Mouse (Mus musculus) c-Kit-positive CD71-positive TER-119-negative erythroid progenitor cells, embryonic 14.5 days (primary cell): ENCODE data around the gene Cyfip1.
"Not testable (repeated sequence)": the region's sequence is repeated elsewhere in the genome, so short reads cannot be mapped to it uniquely, and the experiment has no call there.

ENCODE experiments used
- DNase-seq: peaks from one replicate; pipeline ENCODE4 v3.0.0-alpha.2; 2013; ENCODE audit warnings: low read depth

The Cyfip1 gene

GRCm38 (mm10) chr7:55865044-55865443, 23.5 kb downstream of the Cyfip1 start:
- no peak for DNase-seq

DNA sequence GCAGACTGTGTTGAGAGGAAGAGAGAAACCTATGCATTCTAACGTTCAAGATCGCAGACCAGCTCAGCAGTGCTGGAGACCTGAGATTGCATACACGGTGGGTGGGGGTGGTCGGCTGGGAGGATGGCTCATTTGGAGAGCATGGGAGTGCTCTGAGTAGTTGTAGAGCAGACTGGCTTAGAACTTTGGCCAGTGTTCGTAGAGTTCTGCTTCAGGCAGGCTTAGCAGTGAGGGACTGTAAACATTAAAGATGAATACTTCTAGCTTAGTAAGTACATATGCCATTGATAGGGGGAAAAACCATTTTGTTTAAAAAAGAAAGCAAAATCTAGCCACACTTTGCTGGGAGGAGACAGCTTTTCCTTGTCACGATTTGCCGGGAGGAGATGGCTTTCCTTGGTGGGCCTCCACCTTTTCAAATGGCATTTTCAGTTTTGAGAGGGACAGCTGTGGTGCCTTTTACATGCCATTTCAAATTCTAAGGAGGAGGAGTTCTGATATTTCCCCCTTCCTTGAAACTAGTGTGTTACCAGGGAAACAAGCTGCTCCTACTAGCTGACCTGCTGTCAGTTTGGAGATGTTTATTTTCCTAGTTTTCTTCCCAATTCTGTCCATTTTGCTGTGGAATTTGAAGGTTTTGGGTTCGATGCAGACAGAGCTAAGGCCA, 24.3 kb downstream of the Cyfip1 start:
- no peak for DNase-seq

DNA sequence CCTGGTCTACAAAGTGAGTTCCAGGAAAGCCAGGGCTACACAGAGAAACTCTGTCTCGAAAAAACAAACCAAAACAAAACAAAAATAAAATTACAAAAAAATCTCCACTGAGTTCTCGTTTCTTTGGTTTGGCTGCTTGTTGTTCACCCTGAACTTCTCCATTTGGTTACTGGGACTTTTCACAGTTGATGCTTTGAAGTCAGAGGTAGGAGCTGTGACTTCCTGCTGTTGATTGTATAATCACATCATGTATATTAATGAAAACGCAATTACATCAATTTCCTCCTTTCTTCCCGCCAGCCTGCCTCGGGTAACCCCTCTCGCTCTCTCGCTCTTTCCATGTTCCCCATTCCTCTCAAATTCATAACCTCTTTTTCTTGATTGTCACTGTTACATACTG, 26.7 kb downstream of the Cyfip1 start:
- DNase-seq = no peak

DNA sequence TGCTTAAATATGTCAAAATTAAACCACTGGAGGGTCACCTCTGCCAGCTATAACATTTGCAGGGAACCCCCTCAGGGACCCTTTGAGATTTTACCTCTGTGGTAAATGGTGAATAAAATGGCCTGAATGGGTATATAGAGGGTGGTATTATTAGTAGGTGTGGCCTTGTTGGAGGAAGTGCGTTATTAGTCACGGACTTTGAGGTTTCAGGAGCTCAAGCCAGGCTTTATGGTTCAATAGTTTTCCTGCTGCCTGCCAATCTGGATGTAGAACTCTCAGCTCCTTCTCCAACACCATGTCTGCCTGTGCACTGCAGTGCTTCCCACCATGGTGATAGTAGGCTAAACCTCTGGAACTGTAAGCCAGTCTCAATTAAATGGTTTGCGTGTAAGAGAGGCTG, 27.7 kb downstream of the Cyfip1 start:
- DNase-seq = no peak

GRCm38 (mm10) chr7:55870340-55871020, 28.9 kb downstream of the Cyfip1 start:
- DNase-seq = no peak

DNA sequence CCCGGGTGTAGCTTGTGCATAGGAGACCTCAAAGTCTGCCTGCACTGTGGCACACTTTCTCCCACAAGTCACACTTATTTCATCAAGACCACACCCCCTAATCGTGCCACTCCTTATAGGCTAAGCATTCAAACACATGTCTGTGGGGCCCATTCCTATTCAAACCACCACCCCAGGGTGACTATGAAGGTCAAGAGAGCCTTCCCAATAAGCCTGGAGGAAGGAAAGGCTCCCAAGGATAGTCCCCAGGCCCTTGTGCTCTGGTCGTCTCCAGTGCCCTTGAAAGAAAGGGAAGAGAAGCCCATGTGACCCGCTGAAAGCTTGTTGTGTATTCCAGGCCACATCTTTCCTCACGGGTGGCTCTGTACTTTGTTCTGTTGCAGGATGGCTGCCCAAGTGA, 29.9 kb downstream of the Cyfip1 start:
- no peak for DNase-seq

DNA sequence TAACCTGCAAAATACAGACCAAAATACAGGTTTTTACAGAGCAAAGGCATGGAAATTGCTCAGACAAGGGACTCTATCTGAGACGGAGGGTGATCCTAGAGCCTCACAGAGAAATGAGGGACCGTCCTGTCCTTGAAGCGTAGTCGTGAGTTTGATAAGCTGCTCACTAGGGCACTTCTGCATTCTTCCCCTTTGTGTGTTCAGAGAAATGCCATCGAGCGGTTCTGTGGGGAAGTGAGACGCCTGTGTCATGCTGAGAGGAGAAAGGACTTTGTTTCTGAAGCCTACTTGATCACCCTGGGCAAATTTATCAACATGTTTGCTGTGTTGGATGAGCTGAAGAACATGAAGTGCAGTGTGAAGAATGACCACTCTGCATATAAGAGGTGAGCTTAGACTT, 33.2 kb downstream of the Cyfip1 start:
- DNase-seq = no peak

DNA sequence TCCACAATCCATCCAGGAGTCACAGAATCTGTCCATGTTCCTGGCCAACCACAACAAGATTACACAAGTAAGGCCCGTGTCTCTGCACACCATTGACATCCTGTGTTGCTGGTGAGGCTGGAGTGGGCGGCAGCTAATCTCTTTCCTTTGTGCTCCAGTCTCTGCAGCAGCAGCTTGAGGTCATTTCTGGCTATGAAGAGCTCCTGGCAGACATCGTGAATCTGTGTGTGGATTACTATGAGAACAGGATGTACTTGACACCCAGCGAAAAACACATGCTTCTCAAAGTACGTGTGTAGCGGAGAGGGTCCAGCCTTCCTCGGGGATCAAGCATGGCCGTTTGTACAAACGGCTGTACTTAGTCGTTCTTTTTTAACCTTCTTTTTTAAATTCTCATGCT, 36.2 kb downstream of the Cyfip1 start:
- no peak for DNase-seq

DNA sequence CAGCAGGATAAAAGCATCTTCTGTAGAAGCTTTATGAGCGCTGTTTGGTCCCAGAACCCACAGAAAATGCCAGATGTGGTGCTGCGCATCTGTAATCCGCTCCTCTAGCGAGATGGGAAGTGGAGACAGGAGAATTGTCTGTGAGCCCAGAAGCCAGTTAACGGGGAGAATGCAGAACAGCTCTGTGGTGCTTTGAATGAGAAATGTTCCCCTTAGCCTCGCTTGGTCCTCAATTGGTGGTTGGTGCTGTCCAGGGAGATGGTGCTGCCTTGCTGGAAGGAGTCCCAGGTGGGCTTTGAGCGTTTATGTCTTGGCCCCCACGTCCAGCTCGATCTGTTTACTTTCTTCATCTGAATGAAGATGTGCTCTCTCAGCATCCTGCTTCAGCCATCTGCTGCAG, 39.3 kb downstream of the Cyfip1 start:
- no peak for DNase-seq

DNA sequence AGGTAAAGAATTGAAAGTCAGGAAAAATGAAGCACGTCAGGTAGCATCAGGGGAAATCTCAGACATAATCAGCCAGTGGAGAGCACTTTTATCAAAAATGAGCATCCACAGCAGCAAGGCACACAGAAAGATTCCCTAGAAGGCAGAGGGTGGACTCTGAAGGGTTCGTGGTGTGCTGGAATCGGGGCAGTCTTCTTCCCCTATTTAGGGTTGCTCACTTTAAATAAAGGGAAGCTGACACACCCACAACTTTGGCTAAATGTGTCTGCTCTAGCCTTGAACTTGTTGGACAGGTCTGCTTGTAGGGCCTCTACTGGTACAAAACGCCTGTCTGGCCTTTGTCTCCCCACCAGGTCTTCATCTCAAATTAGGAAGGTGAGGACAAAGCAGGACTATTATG, 47.1 kb downstream of the Cyfip1 start:
- DNase-seq = no peak

GRCm38 (mm10) chr7:55889996-55890395, 48.5 kb downstream of the Cyfip1 start:
- no peak for DNase-seq

DNA sequence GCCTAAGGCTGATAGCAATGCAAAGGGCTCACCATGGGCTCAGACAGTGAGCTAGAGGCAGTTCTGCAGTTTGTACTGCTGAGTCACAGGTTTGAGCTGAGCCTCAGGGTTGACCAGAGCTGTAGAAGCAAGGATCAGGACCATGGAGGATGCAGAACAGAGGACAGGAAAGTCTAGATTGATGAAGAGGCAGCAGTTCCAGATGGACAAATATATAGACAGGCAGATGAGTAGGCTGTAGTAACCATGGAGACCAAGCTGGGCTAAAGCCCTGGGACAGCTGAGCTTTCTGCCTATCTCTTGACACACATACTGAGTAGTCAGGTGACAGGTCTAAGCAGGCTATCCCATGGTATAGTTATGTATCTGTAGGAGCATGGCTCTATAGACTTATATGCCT, 49.2 kb downstream of the Cyfip1 start:
- no peak for DNase-seq

- no peak for DNase-seq
Measured at GRCm38 (mm10) chr7:55891797-55892196, 50.3 kb downstream of the Cyfip1 start.

- no peak for DNase-seq
Measured at GRCm38 (mm10) chr7:55903766-55904165, 62.2 kb downstream of the Cyfip1 start.

DNA sequence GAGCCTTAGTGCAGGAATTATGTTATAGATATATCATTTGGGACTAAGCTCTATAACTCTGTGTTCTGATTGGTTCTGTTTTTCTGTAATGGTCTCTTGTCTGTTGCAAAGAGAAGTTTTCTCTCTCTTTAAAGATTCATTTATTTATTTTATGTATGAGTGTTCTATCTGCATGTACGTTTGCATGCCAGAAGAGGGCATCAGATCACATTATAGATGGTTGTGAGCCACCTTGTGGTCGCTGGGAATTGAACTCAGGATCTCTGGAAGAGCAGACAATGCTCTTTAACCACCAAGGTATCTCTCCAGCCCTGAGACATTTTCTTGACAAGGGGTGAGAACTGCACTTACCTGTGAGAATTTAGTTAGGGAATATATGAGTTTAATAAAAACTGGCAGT, 63.9 kb downstream of the Cyfip1 start:
- DNase-seq = no peak

DNA sequence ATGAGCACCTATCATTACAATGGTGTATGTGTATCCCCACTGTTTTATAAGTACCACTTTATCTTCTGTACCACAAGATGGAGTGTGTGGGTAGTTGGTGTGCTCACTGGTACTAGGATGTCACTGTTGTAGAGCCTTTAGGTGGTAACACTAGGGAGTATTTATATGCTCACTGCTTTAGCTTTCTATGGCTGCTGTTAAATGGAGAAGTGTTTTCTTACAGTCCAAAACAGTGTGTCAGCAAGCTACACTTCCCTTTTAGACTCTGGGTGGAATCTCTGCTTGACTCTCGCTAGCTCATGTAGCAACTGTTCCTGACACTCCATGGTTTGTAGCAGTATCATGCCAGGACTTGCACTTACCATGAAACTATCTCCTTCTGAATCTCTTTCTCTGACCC, 68.0 kb downstream of the Cyfip1 start:
- no peak for DNase-seq

GRCm38 (mm10) chr7:55910356-55910755, 68.8 kb downstream of the Cyfip1 start:
- no peak for DNase-seq

DNA sequence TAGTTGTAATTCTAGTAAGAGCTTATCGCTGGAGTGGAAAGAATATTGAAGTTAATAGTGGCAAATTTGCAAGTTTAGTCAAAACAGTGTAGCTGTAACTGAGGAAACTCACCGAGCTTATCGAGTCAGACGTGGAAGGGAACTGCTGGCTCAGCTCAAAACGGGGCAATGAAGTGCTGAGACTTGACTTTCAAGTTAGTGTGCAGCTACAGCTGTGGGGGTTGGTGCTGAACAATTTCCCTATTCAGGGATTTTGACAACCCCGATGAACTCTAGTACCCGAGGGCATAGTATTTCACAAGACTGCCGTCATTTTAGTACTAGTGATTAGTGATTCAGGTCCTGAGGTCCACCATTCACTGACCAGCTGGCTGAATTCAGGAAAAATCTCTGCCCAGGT, 69.8 kb downstream of the Cyfip1 start:
- DNase-seq = no peak

GRCm38 (mm10) chr7:55912118-55912517, 70.6 kb downstream of the Cyfip1 start:
- no peak for DNase-seq

DNA sequence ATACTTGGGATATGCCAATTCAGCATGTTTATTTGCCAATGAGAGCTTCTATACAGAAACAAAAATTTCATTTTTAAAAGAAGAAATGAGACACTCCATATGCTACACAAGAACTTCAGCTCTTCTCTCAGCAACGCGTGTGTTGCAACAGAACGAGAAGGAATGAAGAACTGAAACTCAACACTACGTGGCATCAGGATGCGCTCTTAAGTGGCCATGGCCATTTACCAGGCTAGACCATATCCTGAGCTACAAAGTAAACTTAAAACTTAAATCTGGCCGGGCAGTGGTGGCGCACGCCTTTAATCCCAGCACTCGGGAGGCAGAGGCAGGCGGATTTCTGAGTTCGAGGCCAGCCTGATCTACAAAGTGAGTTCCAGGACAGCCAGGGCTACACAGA, 76.8 kb downstream of the Cyfip1 start:
- not testable (repeated sequence) for DNase-seq

DNA sequence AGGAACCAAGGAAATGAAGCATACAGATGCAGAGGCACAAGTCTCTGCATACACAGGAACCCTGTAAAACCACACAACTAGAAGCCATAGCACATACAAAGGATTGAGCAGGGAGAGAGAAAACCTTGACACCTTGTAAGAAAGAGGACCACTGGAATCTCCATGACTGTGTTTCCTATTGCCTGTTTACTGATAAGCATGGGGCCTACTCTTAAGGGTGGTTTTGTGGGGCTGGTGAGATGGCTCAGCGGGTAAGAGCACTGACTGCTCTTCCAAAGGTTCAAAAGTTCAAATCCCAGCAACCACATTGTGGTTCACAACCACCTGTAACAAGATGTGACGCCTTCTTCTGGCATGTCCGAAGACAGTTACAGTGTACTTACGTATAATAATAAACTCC, 85.7 kb downstream of the Cyfip1 start:
- peak; percentile 19 for DNase-seq

GRCm38 (mm10) chr7:55928649-55929048, 87.1 kb downstream of the Cyfip1 start:
- no peak for DNase-seq

- DNase-seq = no peak
Measured at GRCm38 (mm10) chr7:55935025-55935424, 93.5 kb downstream of the Cyfip1 start.

DNA sequence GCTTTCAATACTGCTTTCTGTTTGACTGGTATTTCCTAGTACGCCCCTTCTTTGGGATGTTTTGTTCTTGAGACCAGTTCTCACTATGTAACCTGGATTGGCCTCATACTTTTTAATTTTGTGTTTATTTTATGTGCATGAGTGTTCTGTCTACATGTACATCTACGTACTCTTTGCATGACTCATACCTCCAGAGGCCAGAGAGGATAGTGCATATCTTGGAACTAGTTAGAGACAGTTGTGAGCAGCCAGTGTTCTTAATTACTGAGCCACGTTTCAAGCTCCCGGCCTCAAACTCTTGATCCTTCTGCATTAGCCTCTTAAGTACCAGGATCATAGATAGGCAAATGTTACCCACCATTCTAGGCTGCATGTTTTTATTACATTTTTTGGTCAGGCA, 96.8 kb downstream of the Cyfip1 start:
- no peak for DNase-seq
